Mouse (Mus musculus): ENCODE results near the gene Atp6v0a2.
"Not testable (repeated sequence)": the region's sequence is repeated elsewhere in the genome, so short reads cannot be mapped to it uniquely, and the experiment has no call there.

Gene Atp6v0a2

GRCm38 (mm10) chr5:124628448-124629363 is at the start of gene Atp6v0a2:
Atp6v0a2 (plus strand) TSS chr5:124628576.
- peak; percentile 91 to 95 for DNase-seq

- peak; percentile 85 to 91 for DNase-seq
These were observed 49.6 kb upstream of the Atp6v0a2 start, which contains the start of the genes Eif2b1 and Gtf2h3 for GRCm38 (mm10) chr5:124578633-124579317. Eif2b1 (minus strand) TSS chr5:124579131. Gtf2h3 (plus strand) TSS chr5:124579140.

GRCm38 (mm10) chr5:124582515-124582914 is 45.9 kb upstream of the Atp6v0a2 start:
- peak in 1 of 2 experiments; percentile 8 for DNase-seq

GRCm38 (mm10) chr5:124592768-124593167 is 35.6 kb upstream of the Atp6v0a2 start:
- no peak for DNase-seq

- DNase-seq: peak; percentile 95 to 98
These were observed 29.9 kb upstream of the Atp6v0a2 start for GRCm38 (mm10) chr5:124598224-124599174.

GRCm38 (mm10) chr5:124599726-124600125 is 28.6 kb upstream of the Atp6v0a2 start:
- not testable (repeated sequence) for DNase-seq

GRCm38 (mm10) chr5:124602349-124602748 is 26.0 kb upstream of the Atp6v0a2 start:
- peak in 1 of 2 experiments; percentile 72 for DNase-seq

GRCm38 (mm10) chr5:124604296-124604695 is 24.1 kb upstream of the Atp6v0a2 start:
- no peak for DNase-seq

GRCm38 (mm10) chr5:124605041-124605622 is 23.2 kb upstream of the Atp6v0a2 start:
- DNase-seq: no peak

- DNase-seq: no peak
These were observed 17.4 kb upstream of the Atp6v0a2 start for GRCm38 (mm10) chr5:124610965-124611364.

GRCm38 (mm10) chr5:124614709-124615108 is 13.7 kb upstream of the Atp6v0a2 start:
- peak in 1 of 2 experiments; percentile 7 for DNase-seq

- DNase-seq: no peak
These were observed 9.7 kb upstream of the Atp6v0a2 start for GRCm38 (mm10) chr5:124618711-124619110.

- DNase-seq: no peak
These were observed 7.0 kb upstream of the Atp6v0a2 start for GRCm38 (mm10) chr5:124621362-124621761.

GRCm38 (mm10) chr5:124622890-124623289 is 5.5 kb upstream of the Atp6v0a2 start:
- DNase-seq: no peak

GRCm38 (mm10) chr5:124624291-124624690 is 4.1 kb upstream of the Atp6v0a2 start:
- DNase-seq: no peak

GRCm38 (mm10) chr5:124629641-124630040 is 1.3 kb downstream of the Atp6v0a2 start:
- peak; percentile 34 to 44 for DNase-seq

GRCm38 (mm10) chr5:124631685-124632084 is 3.3 kb downstream of the Atp6v0a2 start:
- no peak for DNase-seq

- DNase-seq: no peak
These were observed 4.1 kb downstream of the Atp6v0a2 start for GRCm38 (mm10) chr5:124632461-124632860.

- DNase-seq: no peak
These were observed 5.0 kb downstream of the Atp6v0a2 start for GRCm38 (mm10) chr5:124633425-124633824.

GRCm38 (mm10) chr5:124635068-124635467 is 6.7 kb downstream of the Atp6v0a2 start:
- DNase-seq: peak in 1 of 2 experiments; percentile 65

GRCm38 (mm10) chr5:124636139-124636538 is 7.8 kb downstream of the Atp6v0a2 start:
- no peak for DNase-seq

GRCm38 (mm10) chr5:124636694-124637093 is 8.3 kb downstream of the Atp6v0a2 start:
- DNase-seq: no peak

All from kidney, adult 8-10 months (tissue).